8 mouse cellular contexts compared by ENCODE assay signal in genomic region chr17:45628885-45629855, GRCm38 (mm10). TPM values are rescaled to one million over a fixed set of nuclear protein-coding genes. Genes with fewer than 3 reads are reported as not detected.
A peak's percentile ranks its signal among the peaks of the same experiment; 100 is the strongest.
DNase-seq lines count a peak whose midpoint lies in the region; ATAC-seq and TF ChIP-seq lines count a peak whose summit lies in the region.

No protein-coding gene starts in this region.

- H3K4me2 ChIP-seq in hindbrain, embryonic 11.5 days (replicated peaks; ENCODE audit: low read depth, low read length): no peak overlapping the region; the same call in 1 of the 2 replicates
- peak overlapping the region; percentile 83 for H3K4me2 ChIP-seq in liver, embryonic 12.5 days

- TF ChIP-seq POLR2A in brain, embryonic 14.5 days (IDR thresholded peaks at IDR 0.05; ENCODE audit: borderline replicate concordance, extremely low read depth, insufficient read depth, insufficient read length, poor library complexity, severe bottlenecking): no peak
- no peak for TF ChIP-seq POLR2A in small intestine, adult 2 months (IDR thresholded peaks at IDR 0.05; ENCODE audit: low read depth, low read length)

- H3K36me3 ChIP-seq in hindbrain, embryonic 11.5 days (ENCODE audit: control insufficient read depth, insufficient read depth, low read length): no peaks in the 10 kb centered on the region
- no peaks in the 10 kb centered on the region for H3K36me3 ChIP-seq in liver, embryonic 12.5 days
- no peaks in the 10 kb centered on the region for H3K36me3 ChIP-seq in small intestine, adult 2 months (ENCODE audit: control insufficient read depth, insufficient read depth, low read length)

- WGBS in hindbrain, embryonic 11.5 days: 68% methylated on average over 13 of the region's 13 CpGs
- WGBS in liver, embryonic 12.5 days (ENCODE audit: insufficient replicate concordance): 28% methylated on average over 13 of the region's 13 CpGs
- WGBS in small intestine, adult 2 months: 41% methylated on average over 13 of the region's 13 CpGs

- H3K9ac ChIP-seq in hindbrain, embryonic 11.5 days (ENCODE audit: low read depth, low read length): no peak overlapping the region
- peak overlapping the region; percentile 68; the same call in 1 of the 2 replicates for H3K9ac ChIP-seq in liver, embryonic 12.5 days

- H3K9me3 ChIP-seq in hindbrain, embryonic 11.5 days (ENCODE audit: control insufficient read depth, low read length): no peaks in the 10 kb centered on the region
- H3K9me3 ChIP-seq in liver, embryonic 12.5 days (replicated peaks): no peaks in the 10 kb centered on the region

- DNase-seq in 416B (ENCODE audit: low read depth): peak; percentile 67
- peak; percentile 41 for DNase-seq in brain, embryonic 14.5 days (ENCODE audit: low read depth)
- peak; percentile 41 for DNase-seq in hindbrain, embryonic 11.5 days (ENCODE audit: low spot score)
- DNase-seq in frontal cortex, postnatal 25 days (ENCODE audit: low spot score in 2 of 2): no peak
- no peak for DNase-seq in right cerebral cortex, postnatal 14 days

- 0 out of 2 replicates have a peak, but pooled peaks have one; percentile 14 for ATAC-seq in hindbrain, embryonic 11.5 days (ENCODE audit: low FRiP score)
- no peak for ATAC-seq in liver, embryonic 12.5 days
- ATAC-seq in megakaryocyte-erythroid progenitor cell, adult 5-6 weeks (replicated peaks; ENCODE audit: low FRiP score, low TSS enrichment, poor library complexity, severe bottlenecking): no peak

- H3K27ac ChIP-seq in hindbrain, embryonic 11.5 days (ENCODE audit: low read depth, low read length): no peak overlapping the region
- no peak overlapping the region for H3K27ac ChIP-seq in liver, embryonic 12.5 days
- H3K27ac ChIP-seq in small intestine, adult 2 months (ENCODE audit: insufficient read depth, low read depth, low read length): peak overlapping the region; percentile 57

- H3K4me3 ChIP-seq in hindbrain, embryonic 11.5 days (ENCODE audit: low read depth, low read length): no peak overlapping the region
- H3K4me3 ChIP-seq in liver, embryonic 12.5 days: no peak overlapping the region
- H3K4me3 ChIP-seq in small intestine, adult 2 months (ENCODE audit: low read depth, low read length): no peak overlapping the region

- no peak for TF ChIP-seq CTCF in brain, embryonic 14.5 days (IDR thresholded peaks at IDR 0.05; ENCODE audit: borderline replicate concordance, extremely low read depth, insufficient read depth, insufficient read length)
- peak; percentile 5; the same call in 1 of the 2 replicates for TF ChIP-seq CTCF in small intestine, adult 2 months (IDR thresholded peaks at IDR 0.05; ENCODE audit: extremely low read depth, insufficient read length, insufficient replicate concordance, low read depth, low read length)

- H3K4me1 ChIP-seq in hindbrain, embryonic 11.5 days (replicated peaks; ENCODE audit: control insufficient read depth, insufficient read depth, low read length): peaks cover 4% of the 10 kb centered on the region
- peaks cover 44% of the 10 kb centered on the region for H3K4me1 ChIP-seq in liver, embryonic 12.5 days
- H3K4me1 ChIP-seq in small intestine, adult 2 months (ENCODE audit: control insufficient read depth, insufficient read depth, insufficient read length, low read length): peaks cover 24% of the 10 kb centered on the region

- no peaks in the 10 kb centered on the region for H3K27me3 ChIP-seq in hindbrain, embryonic 11.5 days (ENCODE audit: control insufficient read depth, insufficient read depth, low read length)
- H3K27me3 ChIP-seq in liver, embryonic 12.5 days (replicated peaks): peaks cover 48% of the 10 kb centered on the region
- no peaks in the 10 kb centered on the region for H3K27me3 ChIP-seq in small intestine, adult 2 months (ENCODE audit: control insufficient read depth, insufficient read depth, low read length)

RNA-seq across cellular contexts. Expression of gene Mymx, which starts 27.3 kb away (rescaled TPM):
- polyA plus RNA-seq in brain, embryonic 14.5 days (2012; rRNA removed): 0.42 and 0.92 TPM in 2 replicates
- 1.1 and 1.8 TPM in 2 replicates for polyA plus RNA-seq in hindbrain, embryonic 11.5 days (2014; fragmentation: Nextera tagmentation; extraction: Ambion mirVana)
- 0.33 TPM in 1 of 2 replicates, not detected in the other for polyA plus RNA-seq in liver, embryonic 12.5 days (2016; fragmentation: Nextera tagmentation; extraction: Ambion mirVana)
- 0.75 and 5.8 TPM in 2 replicates for polyA plus RNA-seq in small intestine, adult 2 months (2012; rRNA removed)
- not detected in 2 replicates for total RNA-seq in megakaryocyte-erythroid progenitor cell, adult 5-6 weeks (2014; fragmentation: Nextera tagmentation)
- not detected in 2 replicates for total RNA-seq in megakaryocyte-erythroid progenitor cell, adult 5-6 weeks (2017)

RNA-seq across cellular contexts. Expression of gene Slc29a1, which starts 29.8 kb away (rescaled TPM):
- polyA plus RNA-seq in brain, embryonic 14.5 days (2012; rRNA removed): 43.6 and 60.9 TPM in 2 replicates
- polyA plus RNA-seq in hindbrain, embryonic 11.5 days (2014; fragmentation: Nextera tagmentation; extraction: Ambion mirVana): 48.0 and 50.8 TPM in 2 replicates
- 260 and 267 TPM in 2 replicates for polyA plus RNA-seq in liver, embryonic 12.5 days (2016; fragmentation: Nextera tagmentation; extraction: Ambion mirVana)
- polyA plus RNA-seq in small intestine, adult 2 months (2012; rRNA removed): 26.1 and 35.2 TPM in 2 replicates
- 166 and 176 TPM in 2 replicates for total RNA-seq in megakaryocyte-erythroid progenitor cell, adult 5-6 weeks (2014; fragmentation: Nextera tagmentation)
- total RNA-seq in megakaryocyte-erythroid progenitor cell, adult 5-6 weeks (2017): 89.2 and 171 TPM in 2 replicates

RNA-seq across cellular contexts. Expression of gene Capn11, which starts 30.0 kb away (rescaled TPM):
- 0.13 and 0.62 TPM in 2 replicates for polyA plus RNA-seq in brain, embryonic 14.5 days (2012; rRNA removed)
- polyA plus RNA-seq in hindbrain, embryonic 11.5 days (2014; fragmentation: Nextera tagmentation; extraction: Ambion mirVana): 0.79 and 1.0 TPM in 2 replicates
- polyA plus RNA-seq in liver, embryonic 12.5 days (2016; fragmentation: Nextera tagmentation; extraction: Ambion mirVana): 0.38 and 0.39 TPM in 2 replicates
- 0.03 TPM in 1 of 2 replicates, not detected in the other for polyA plus RNA-seq in small intestine, adult 2 months (2012; rRNA removed)
- total RNA-seq in megakaryocyte-erythroid progenitor cell, adult 5-6 weeks (2014; fragmentation: Nextera tagmentation): 0.98 TPM in 1 of 2 replicates, not detected in the other
- total RNA-seq in megakaryocyte-erythroid progenitor cell, adult 5-6 weeks (2017): 0.15 TPM in 1 of 2 replicates, not detected in the other

RNA-seq across cellular contexts. Expression of gene Hsp90ab1, which starts 56.1 kb away (rescaled TPM):
- 677 and 1,066 TPM in 2 replicates for polyA plus RNA-seq in brain, embryonic 14.5 days (2012; rRNA removed)
- polyA plus RNA-seq in hindbrain, embryonic 11.5 days (2014; fragmentation: Nextera tagmentation; extraction: Ambion mirVana): 1,644 and 1,674 TPM in 2 replicates
- polyA plus RNA-seq in liver, embryonic 12.5 days (2016; fragmentation: Nextera tagmentation; extraction: Ambion mirVana): 1,007 and 1,098 TPM in 2 replicates
- 93.8 and 157 TPM in 2 replicates for polyA plus RNA-seq in small intestine, adult 2 months (2012; rRNA removed)
- 1,847 and 1,911 TPM in 2 replicates for total RNA-seq in megakaryocyte-erythroid progenitor cell, adult 5-6 weeks (2014; fragmentation: Nextera tagmentation)
- 2,660 and 3,319 TPM in 2 replicates for total RNA-seq in megakaryocyte-erythroid progenitor cell, adult 5-6 weeks (2017)

RNA-seq across cellular contexts. Expression of gene Mrpl14, which starts 57.0 kb away (rescaled TPM):
- 74.8 and 101 TPM in 2 replicates for polyA plus RNA-seq in brain, embryonic 14.5 days (2012; rRNA removed)
- polyA plus RNA-seq in hindbrain, embryonic 11.5 days (2014; fragmentation: Nextera tagmentation; extraction: Ambion mirVana): 105 and 109 TPM in 2 replicates
- 148 and 151 TPM in 2 replicates for polyA plus RNA-seq in liver, embryonic 12.5 days (2016; fragmentation: Nextera tagmentation; extraction: Ambion mirVana)
- polyA plus RNA-seq in small intestine, adult 2 months (2012; rRNA removed): 105 and 161 TPM in 2 replicates
- 79.0 and 88.9 TPM in 2 replicates for total RNA-seq in megakaryocyte-erythroid progenitor cell, adult 5-6 weeks (2014; fragmentation: Nextera tagmentation)
- 9.7 and 14.4 TPM in 2 replicates for total RNA-seq in megakaryocyte-erythroid progenitor cell, adult 5-6 weeks (2017)

Comparison
In these comparisons a context has a peak if more than half of its experiments do, and no peak if none do; other contexts are left out.
1. DNase-seq: peak in 416B (single experiment), brain, embryonic 14.5 days (single experiment) and hindbrain, embryonic 11.5 days (single experiment); none in frontal cortex, postnatal 25 days (0 of 2) and right cerebral cortex, postnatal 14 days (single experiment).